Mouse (Mus musculus): ENCODE measurements at regions not wholly inside any gene's neighbourhood (a gene's known extent, or its start where the extent isn't known, plus 50 kb on each side); places are given as distances from the start of the nearest gene placed in this dataset.

- no peak for TF ChIP-seq POLR2A (IDR thresholded peaks at IDR 0.05; ENCODE audit: borderline replicate concordance, insufficient read depth, low read length)
- TF ChIP-seq CTCF (IDR thresholded peaks at IDR 0.05; ENCODE audit: borderline replicate concordance, insufficient read depth, low read depth, low read length), result no peak
These were observed 95.1 kb upstream of the Kcnj6 start for GRCm38 (mm10) chr16:95092471-95093221.

All from cerebellum, adult 2 months (tissue).